Mouse (Mus musculus) stomach, embryonic 16.5 days (tissue): Measurements from ENCODE around the gene Jph2. TPM values are rescaled to one million over a fixed set of nuclear protein-coding genes. Genes with fewer than 3 reads are reported as not detected.

Experiments
- ATAC-seq: fragments of 200-750 bp; cut with Nextera tagmentation; 2 replicates; pipeline ENCODE4 v1.8.0; 2017; ENCODE audit warnings: moderate number of reproducible peaks, moderate TSS enrichment; ENCODE audit not compliant: insufficient read depth, low FRiP score
- H3K27ac ChIP-seq: fragments of 300-500 bp; sonication (generic); 2 replicates; pipeline ENCODE4 v1.5.1; 2014; ENCODE audit warnings: low read length
- H3K27me3 ChIP-seq: fragments of 300-500 bp; sonication (generic); 2 replicates; pipeline ENCODE4 v1.6.1; 2014; ENCODE audit warnings: low read length, control low read depth, mixed read lengths; ENCODE audit not compliant: control insufficient read depth, insufficient read depth
- H3K36me3 ChIP-seq: fragments of 300-500 bp; sonication (generic); 2 replicates; pipeline ENCODE4 v1.6.1; 2014; ENCODE audit warnings: low read length; ENCODE audit not compliant: control insufficient read depth, insufficient read depth
- H3K4me1 ChIP-seq: fragments of 300-500 bp; sonication (generic); 2 replicates; pipeline ENCODE4 v1.6.1; 2014; ENCODE audit warnings: low read length, control low read depth, mixed read lengths; ENCODE audit not compliant: control insufficient read depth, insufficient read depth
- H3K4me2 ChIP-seq: fragments of 300-500 bp; sonication (generic); 2 replicates; pipeline ENCODE4 v1.6.1; 2014; ENCODE audit warnings: low read depth, low read length, mixed read lengths
- H3K4me3 ChIP-seq: fragments of 300-500 bp; sonication (generic); replicated peaks from 2 replicates; pipeline ENCODE4 v1.5.1; 2014; ENCODE audit warnings: mild to moderate bottlenecking, low read length
- H3K9ac ChIP-seq: fragments of 300-500 bp; sonication (generic); 2 replicates; pipeline ENCODE4 v1.6.1; 2014; ENCODE audit warnings: low read length
- H3K9me3 ChIP-seq: fragments of 300-500 bp; sonication (generic); replicated peaks from 2 replicates; pipeline ENCODE4 v1.6.1; 2016; ENCODE audit warnings: low read length, control low read depth; ENCODE audit not compliant: control insufficient read depth
- WGBS: fragments of 180-500 bp; shearing (Covaris S2); extraction: QIAGEN DNeasy Blood & Tissue Kit; methylation state at CpG from one replicate; pipeline ENCODE4 v1.1.7; 2014; 5-methylcytosine and 5-hydroxymethylcytosine counted together
- polyA plus RNA-seq: library from polyadenylated mRNA; unstranded; fragments of >200 nt; fragmentation: Nextera tagmentation; extraction: Ambion mirVana; gene quantifications from 2 replicates; pipeline ENCODE4 v1.2.1, GENCODE M21; 2015

The Jph2 gene
- polyA plus RNA-seq, 1 experiment from 2014 or later, result 11.2 TPM

GRCm38 (mm10) chr2:163346497-163346896 lies 51.3 kb downstream of the Jph2 start:
- 69% methylated on average over 11 of the region's 11 CpGs for WGBS
- H3K4me1 ChIP-seq, result peaks cover 15% of the 10 kb centered on the region
- no peaks in the 10 kb centered on the region for H3K9me3 ChIP-seq
- H3K27me3 ChIP-seq, result no peaks in the 10 kb centered on the region
- H3K36me3 ChIP-seq, result no peaks in the 10 kb centered on the region
- no peak for ATAC-seq
- no peak overlapping the region for H3K27ac ChIP-seq
- H3K4me2 ChIP-seq, result no peak overlapping the region
- H3K9ac ChIP-seq, result no peak overlapping the region
- H3K4me3 ChIP-seq, result no peak overlapping the region

- H3K9me3 ChIP-seq, result no peaks in the 10 kb centered on the region
- H3K36me3 ChIP-seq, result no peaks in the 10 kb centered on the region
- no peak overlapping the region for H3K4me3 ChIP-seq
- H3K27ac ChIP-seq, result no peak overlapping the region
- peaks cover 4% of the 10 kb centered on the region; the same call in 1 of the 2 replicates for H3K27me3 ChIP-seq
- no peak overlapping the region for H3K4me2 ChIP-seq
- H3K9ac ChIP-seq, result no peak overlapping the region
- no peak for ATAC-seq
- H3K4me1 ChIP-seq, result peaks cover 15% of the 10 kb centered on the region
- 64% methylated on average over 13 of the region's 13 CpGs for WGBS
Measured at GRCm38 (mm10) chr2:163344976-163345660, 52.7 kb downstream of the Jph2 start.

- Histone ChIP-seq H3K36me3 (no peaks in the 10 kb centered on the region), H3K4me1 (0 out of 2 replicates have a peak, but pooled peaks cover 5% of the 10 kb centered on the region), H3K27ac (no peak overlapping the region), H3K9ac (no peak overlapping the region), H3K9me3 (no peaks in the 10 kb centered on the region), H3K4me3 (no peak overlapping the region), H3K4me2 (no peak overlapping the region), H3K27me3 (peaks cover 16% of the 10 kb centered on the region)
- no peak for ATAC-seq
- 90% methylated on average over 4 of the region's 4 CpGs for WGBS
Measured at GRCm38 (mm10) chr2:163343671-163344070, 54.1 kb downstream of the Jph2 start.

GRCm38 (mm10) chr2:163340263-163340662 lies 57.5 kb downstream of the Jph2 start:
- H3K27me3 ChIP-seq, result peaks cover 29% of the 10 kb centered on the region
- no peaks in the 10 kb centered on the region for H3K9me3 ChIP-seq
- H3K9ac ChIP-seq, result no peak overlapping the region
- H3K4me3 ChIP-seq, result no peak overlapping the region
- peak; percentile 63; the same call in 1 of the 2 replicates for ATAC-seq
- H3K27ac ChIP-seq, result no peak overlapping the region
- 24% methylated on average over 9 of the region's 9 CpGs for WGBS
- no peak overlapping the region for H3K4me2 ChIP-seq
- 0 out of 2 replicates have a peak, but pooled peaks cover 2% of the 10 kb centered on the region for H3K4me1 ChIP-seq
- no peaks in the 10 kb centered on the region for H3K36me3 ChIP-seq

- Histone ChIP-seq H3K27me3 (peaks cover 1% of the 10 kb centered on the region; the same call in 1 of the 2 replicates), H3K9me3 (no peaks in the 10 kb centered on the region), H3K9ac (no peak overlapping the region), H3K36me3 (no peaks in the 10 kb centered on the region), H3K27ac (no peak overlapping the region), H3K4me3 (no peak overlapping the region), H3K4me1 (no peaks in the 10 kb centered on the region), H3K4me2 (no peak overlapping the region)
- WGBS, result 65% methylated on average over 13 of the region's 13 CpGs
- no peak for ATAC-seq
Measured at GRCm38 (mm10) chr2:163332368-163333055, 65.3 kb downstream of the Jph2 start.

GRCm38 (mm10) chr2:163331423-163331822 lies 66.4 kb downstream of the Jph2 start:
- no peak overlapping the region for H3K27ac ChIP-seq
- no peak for ATAC-seq
- no peaks in the 10 kb centered on the region for H3K9me3 ChIP-seq
- no peaks in the 10 kb centered on the region for H3K27me3 ChIP-seq
- H3K4me2 ChIP-seq, result no peak overlapping the region
- H3K9ac ChIP-seq, result no peak overlapping the region
- 69% methylated on average over 6 of the region's 6 CpGs for WGBS
- no peaks in the 10 kb centered on the region for H3K36me3 ChIP-seq
- H3K4me3 ChIP-seq, result no peak overlapping the region
- H3K4me1 ChIP-seq, result no peaks in the 10 kb centered on the region

- Histone ChIP-seq H3K4me2 (no peak overlapping the region), H3K27ac (no peak overlapping the region), H3K36me3 (no peaks in the 10 kb centered on the region), H3K4me3 (no peak overlapping the region), H3K9me3 (no peaks in the 10 kb centered on the region), H3K27me3 (no peaks in the 10 kb centered on the region), H3K4me1 (no peaks in the 10 kb centered on the region), H3K9ac (no peak overlapping the region)
- no peak for ATAC-seq
- WGBS, result 24% methylated on average over 7 of the region's 7 CpGs
Measured at GRCm38 (mm10) chr2:163330742-163331141, 67.1 kb downstream of the Jph2 start.

GRCm38 (mm10) chr2:163323163-163323562 lies 74.6 kb downstream of the Jph2 start:
- no peak overlapping the region for H3K9ac ChIP-seq
- H3K4me1 ChIP-seq, result no peaks in the 10 kb centered on the region
- H3K4me3 ChIP-seq, result no peak overlapping the region
- H3K9me3 ChIP-seq, result no peaks in the 10 kb centered on the region
- no peaks in the 10 kb centered on the region for H3K36me3 ChIP-seq
- no peak for ATAC-seq
- H3K27me3 ChIP-seq, result no peaks in the 10 kb centered on the region
- no peak overlapping the region for H3K27ac ChIP-seq
- no peak overlapping the region for H3K4me2 ChIP-seq
- 13% methylated on average over 1 of the region's 1 CpGs for WGBS

- no peak overlapping the region for H3K4me2 ChIP-seq
- H3K27me3 ChIP-seq, result no peaks in the 10 kb centered on the region
- no peak overlapping the region for H3K9ac ChIP-seq
- no peaks in the 10 kb centered on the region for H3K36me3 ChIP-seq
- no peaks in the 10 kb centered on the region for H3K9me3 ChIP-seq
- WGBS, result 77% methylated on average over 3 of the region's 3 CpGs
- no peak for ATAC-seq
- H3K27ac ChIP-seq, result no peak overlapping the region
- no peaks in the 10 kb centered on the region for H3K4me1 ChIP-seq
- no peak overlapping the region for H3K4me3 ChIP-seq
Measured at GRCm38 (mm10) chr2:163318777-163319176, 79.0 kb downstream of the Jph2 start.
